Mouse (Mus musculus) urinary bladder, postnatal 4 days (tissue): ENCODE measurements around the gene Zfp566.
"Not testable (repeated sequence)": the region's sequence is repeated elsewhere in the genome, so short reads cannot be mapped to it uniquely, and the experiment has no call there.

Source experiments
- DNase-seq, 2 experiments: peaks; one replicate each; pipeline ENCODE4 v3.0.0; 2021 to 2022; ENCODE audit warnings: low spot score in 2 of 2

Gene Zfp566

GRCm38 (mm10) chr7:30090092-30090969 lies at the start of gene Zfp566, which contains the start of gene Gm26920:
Gene Zfp566 (minus strand): TSS chr7:30090527.
Gene Gm26920 (minus strand): TSS chr7:30090410.
- peak; percentile 93 to 94 for DNase-seq

GRCm38 (mm10) chr7:30136826-30137225 lies 46.5 kb upstream of the Zfp566 start:
- no peak for DNase-seq

GRCm38 (mm10) chr7:30132396-30132795 lies 42.1 kb upstream of the Zfp566 start:
- DNase-seq = no peak

GRCm38 (mm10) chr7:30129900-30130299 lies 39.6 kb upstream of the Zfp566 start:
- DNase-seq = no peak

GRCm38 (mm10) chr7:30122188-30122530 lies 31.8 kb upstream of the Zfp566 start:
- DNase-seq = no peak

GRCm38 (mm10) chr7:30121308-30122187 lies 31.2 kb upstream of the Zfp566 start, which contains the start of gene Zfp382:
Gene Zfp382 (plus strand): TSS chr7:30121942.
- peak; percentile 85 to 89 for DNase-seq

GRCm38 (mm10) chr7:30117935-30118334 lies 27.6 kb upstream of the Zfp566 start:
- DNase-seq = not testable (repeated sequence)

GRCm38 (mm10) chr7:30116076-30116475 lies 25.7 kb upstream of the Zfp566 start:
- DNase-seq = no peak

GRCm38 (mm10) chr7:30099297-30099696 lies 9.0 kb upstream of the Zfp566 start:
- DNase-seq = no peak

- no peak for DNase-seq
These were observed 5.3 kb upstream of the Zfp566 start for GRCm38 (mm10) chr7:30095551-30096125.

- peak; percentile 84 to 89 for DNase-seq
These were observed 4.5 kb upstream of the Zfp566 start, which contains the start of gene Zfp260 for GRCm38 (mm10) chr7:30094646-30095429. Gene Zfp260 (plus strand): TSS chr7:30094777.

GRCm38 (mm10) chr7:30093918-30094415 lies 3.6 kb upstream of the Zfp566 start:
- DNase-seq = no peak

GRCm38 (mm10) chr7:30092666-30093065 lies 2.3 kb upstream of the Zfp566 start:
- DNase-seq = no peak

GRCm38 (mm10) chr7:30090970-30091585 lies 751 bp upstream of the Zfp566 start:
- no peak for DNase-seq

- no peak for DNase-seq
These were observed 922 bp downstream of the Zfp566 start for GRCm38 (mm10) chr7:30089405-30089804.

GRCm38 (mm10) chr7:30086524-30086923 lies 3.8 kb downstream of the Zfp566 start:
- no peak for DNase-seq

- peak; percentile 69 to 72 for DNase-seq
These were observed 17.9 kb downstream of the Zfp566 start, which contains the start of gene Zfp82 for GRCm38 (mm10) chr7:30072146-30073028. Gene Zfp82 (minus strand): TSS chr7:30072900.

- DNase-seq = no peak
These were observed 25.7 kb downstream of the Zfp566 start for GRCm38 (mm10) chr7:30064622-30065021.

- DNase-seq = no peak
These were observed 27.8 kb downstream of the Zfp566 start for GRCm38 (mm10) chr7:30062478-30062877.
